Mouse (Mus musculus) forebrain, embryonic 14.5 days (tissue): ENCODE data around the gene Pcif1. TPM values are rescaled to one million over a fixed set of nuclear protein-coding genes. Genes with fewer than 3 reads are reported as not detected.
"Not testable (repeated sequence)": the region's sequence is repeated elsewhere in the genome, so short reads cannot be mapped to it uniquely, and the experiment has no call there.

Source experiments
- ATAC-seq: fragments of 200-750 bp; cut with Nextera tagmentation; 2 replicates; pipeline ENCODE4 v1.8.0; 2017; ENCODE audit warnings: mild to moderate bottlenecking, moderate library complexity
- DNase-seq: peaks from one replicate; pipeline ENCODE4 v3.0.0-alpha.2; 2015; ENCODE audit warnings: low spot score
- H3K27ac ChIP-seq: fragments of 300-500 bp; sonication (generic); 2 replicates; pipeline ENCODE4 v1.5.1; 2014; ENCODE audit warnings: low read depth, mild to moderate bottlenecking, control low read depth, low read length, moderate library complexity
- H3K27me3 ChIP-seq: fragments of 300-500 bp; sonication (generic); replicated peaks from 2 replicates; pipeline ENCODE4 v1.6.1; 2014; ENCODE audit warnings: low read length, control low read depth, mixed read lengths; ENCODE audit not compliant: control insufficient read depth, insufficient read depth
- H3K36me3 ChIP-seq: fragments of 300-500 bp; sonication (generic); 2 replicates; pipeline ENCODE4 v1.6.1; 2014; ENCODE audit warnings: low read length, control low read depth; ENCODE audit not compliant: control insufficient read depth, insufficient read depth
- H3K4me1 ChIP-seq: fragments of 300-500 bp; sonication (generic); 2 replicates; pipeline ENCODE4 v1.6.1; 2014; ENCODE audit warnings: antibody characterized with exemption, low read length, control low read depth; ENCODE audit not compliant: control insufficient read depth, insufficient read depth
- H3K4me2 ChIP-seq: fragments of 300-500 bp; sonication (generic); 2 replicates; pipeline ENCODE4 v1.6.1; 2014; ENCODE audit warnings: mild to moderate bottlenecking, control low read depth, low read length
- H3K4me3 ChIP-seq: fragments of 300-500 bp; sonication (generic); 2 replicates; pipeline ENCODE4 v1.5.1; 2014; ENCODE audit warnings: low read depth, low read length, control low read depth
- H3K9ac ChIP-seq: fragments of 300-500 bp; sonication (generic); 2 replicates; pipeline ENCODE4 v1.6.1; 2014; ENCODE audit warnings: mild to moderate bottlenecking, low read length, control low read depth, moderate library complexity
- H3K9me3 ChIP-seq: fragments of 300-500 bp; sonication (generic); replicated peaks from 2 replicates; pipeline ENCODE4 v1.6.1; 2016; ENCODE audit warnings: low read length, control low read depth, mixed read lengths; ENCODE audit not compliant: control insufficient read depth
- WGBS: fragments of 180-500 bp; shearing (Covaris S2); extraction: QIAGEN DNeasy Blood & Tissue Kit; methylation state at CpG from one replicate; pipeline ENCODE4 v1.1.7; 2014; 5-methylcytosine and 5-hydroxymethylcytosine counted together
- polyA plus RNA-seq: library from polyadenylated mRNA; unstranded; fragments of >200 nt; fragmentation: Nextera tagmentation; extraction: Ambion mirVana; gene quantifications from 2 replicates; pipeline ENCODE4 v1.2.1, GENCODE M21; 2014

The Pcif1 gene
- polyA plus RNA-seq, 1 experiment from 2014 or later = 85.1 TPM

- no peak overlapping the region for H3K4me3 ChIP-seq
- 0 out of 2 replicates have a peak overlapping the region, but pooled peaks have one; percentile 3 for H3K27ac ChIP-seq
- ATAC-seq = no peak
- whole genome bisulfite sequencing = 35% methylated on average over 1 of the region's 1 CpGs
- H3K4me2 ChIP-seq = no peak overlapping the region
- H3K27me3 ChIP-seq = no peaks in the 10 kb centered on the region
- no peak overlapping the region for H3K9ac ChIP-seq
- peaks cover 6% of the 10 kb centered on the region for H3K4me1 ChIP-seq
- H3K36me3 ChIP-seq = no peaks in the 10 kb centered on the region
- no peak for DNase-seq
- no peaks in the 10 kb centered on the region for H3K9me3 ChIP-seq
Measured at GRCm38 (mm10) chr2:164874239-164874769, 4.8 kb upstream of the Pcif1 start.

- not testable (repeated sequence) for H3K9ac ChIP-seq
- 37% methylated on average over 2 of the region's 2 CpGs for WGBS
Measured at GRCm38 (mm10) chr2:164875648-164876047, 3.5 kb upstream of the Pcif1 start.

GRCm38 (mm10) chr2:164877376-164878215 lies 1.5 kb upstream of the Pcif1 start:
- not testable (repeated sequence) for H3K9ac ChIP-seq, DNase-seq, ATAC-seq, H3K36me3 ChIP-seq, H3K27me3 ChIP-seq, H3K27ac ChIP-seq, H3K9me3 ChIP-seq
- 75% methylated on average over 11 of the region's 11 CpGs for WGBS
- H3K4me3 ChIP-seq = peak overlapping the region; percentile 97; the same call in 1 of the 2 replicates
- H3K4me1 ChIP-seq = peaks cover 12% of the 10 kb centered on the region
- H3K4me2 ChIP-seq = peak overlapping the region; percentile 95

More at GRCm38 (mm10) chr2:164875648-164876047, 3.5 kb upstream of the Pcif1 start:
- H3K9me3 ChIP-seq, H3K27me3 ChIP-seq, H3K4me3 ChIP-seq, ATAC-seq, DNase-seq, H3K36me3 ChIP-seq, H3K4me2 ChIP-seq, H3K27ac ChIP-seq: not testable (repeated sequence)
- peaks cover 11% of the 10 kb centered on the region for H3K4me1 ChIP-seq

- peak; percentile 44 for ATAC-seq
- peak; percentile 52 for DNase-seq
- Histone ChIP-seq H3K9ac (peak overlapping the region; percentile 100), H3K4me2 (peak overlapping the region; percentile 95), H3K9me3 (no peaks in the 10 kb centered on the region), H3K4me3 (peak overlapping the region; percentile 97), H3K27ac (peak overlapping the region; percentile 100), H3K27me3 (no peaks in the 10 kb centered on the region), H3K36me3 (peaks cover 10% of the 10 kb centered on the region), H3K4me1 (peaks cover 12% of the 10 kb centered on the region)
- 2% methylated on average over 28 of the region's 28 CpGs for WGBS
Measured at GRCm38 (mm10) chr2:164878509-164879227, 436 bp upstream of the Pcif1 start.

- H3K4me1 ChIP-seq = peaks cover 12% of the 10 kb centered on the region
- peak overlapping the region; percentile 97 for H3K4me3 ChIP-seq
- H3K9me3 ChIP-seq = no peaks in the 10 kb centered on the region
- DNase-seq = peak; percentile 98
- under 1% methylated on average over 38 of the region's 72 CpGs for WGBS
- H3K9ac ChIP-seq = peak overlapping the region; percentile 100
- peak overlapping the region; percentile 100 for H3K27ac ChIP-seq
- H3K27me3 ChIP-seq = no peaks in the 10 kb centered on the region
- peak; percentile 92 for ATAC-seq
- H3K4me2 ChIP-seq = peak overlapping the region; percentile 95
- peaks cover 21% of the 10 kb centered on the region for H3K36me3 ChIP-seq
Measured at GRCm38 (mm10) chr2:164879568-164880277, 619 bp downstream of the Pcif1 start.

GRCm38 (mm10) chr2:164882619-164883018 lies 3.5 kb downstream of the Pcif1 start:
- Histone ChIP-seq H3K4me3 (no peak overlapping the region), H3K9me3 (no peaks in the 10 kb centered on the region), H3K4me1 (peaks cover 14% of the 10 kb centered on the region), H3K27ac (no peak overlapping the region), H3K36me3 (peaks cover 50% of the 10 kb centered on the region), H3K4me2 (no peak overlapping the region), H3K27me3 (no peaks in the 10 kb centered on the region), H3K9ac (no peak overlapping the region)
- no peak for DNase-seq
- WGBS = 33% methylated on average over 9 of the region's 9 CpGs
- no peak for ATAC-seq

- Histone ChIP-seq H3K27ac (no peak overlapping the region), H3K9me3 (no peaks in the 10 kb centered on the region), H3K4me2 (no peak overlapping the region), H3K36me3 (peaks cover 81% of the 10 kb centered on the region), H3K4me1 (peaks cover 2% of the 10 kb centered on the region), H3K4me3 (no peak overlapping the region), H3K27me3 (no peaks in the 10 kb centered on the region), H3K9ac (no peak overlapping the region)
- ATAC-seq (no peak; the same call in 1 of the 2 replicates), DNase-seq (peak; percentile 74)
- WGBS = 44% methylated on average over 7 of the region's 7 CpGs
Measured at GRCm38 (mm10) chr2:164885788-164886187, 6.7 kb downstream of the Pcif1 start.

- Histone ChIP-seq H3K27me3 (no peaks in the 10 kb centered on the region), H3K27ac (no peak overlapping the region), H3K9ac (no peak overlapping the region), H3K9me3 (no peaks in the 10 kb centered on the region), H3K4me2 (no peak overlapping the region), H3K4me1 (peaks cover 2% of the 10 kb centered on the region; the same call in 1 of the 2 replicates), H3K4me3 (no peak overlapping the region), H3K36me3 (peaks cover 90% of the 10 kb centered on the region)
- no peak for ATAC-seq
- WGBS = 92% methylated on average over 10 of the region's 10 CpGs
- DNase-seq = no peak
Measured at GRCm38 (mm10) chr2:164886617-164887016, 7.5 kb downstream of the Pcif1 start.
